Mouse (Mus musculus): ENCODE results near the gene Mcm7.

Gene Mcm7

GRCm38 (mm10) chr5:138154390-138154789, 17.8 kb downstream of the Mcm7 start:
- DNase-seq = peak; percentile 22

- no peak for DNase-seq
Observed at GRCm38 (mm10) chr5:138138585-138138984, 33.6 kb downstream of the Mcm7 start.

- peak; percentile 27 for DNase-seq
Observed at GRCm38 (mm10) chr5:138137935-138138549, 34.2 kb downstream of the Mcm7 start.

GRCm38 (mm10) chr5:138137257-138137656, 35.0 kb downstream of the Mcm7 start:
- DNase-seq = no peak

- DNase-seq = no peak
Observed at GRCm38 (mm10) chr5:138132425-138133064, 39.7 kb downstream of the Mcm7 start.

GRCm38 (mm10) chr5:138118041-138118440, 54.2 kb downstream of the Mcm7 start:
- peak; percentile 6 for DNase-seq

GRCm38 (mm10) chr5:138117199-138118015, 54.8 kb downstream of the Mcm7 start:
- peak; percentile 9 for DNase-seq

- DNase-seq = peak; percentile 85
Observed at GRCm38 (mm10) chr5:138116255-138117198, 55.7 kb downstream of the Mcm7 start, which contains the start of gene Zscan21. Gene Zscan21, plus strand, starts transcription at chr5:138116903.
